Mouse (Mus musculus) mature B cell (primary cell): ENCODE measurements around the gene Nppc.

ENCODE experiments used
- in situ Hi-C: fragments of 300-500 bp; cut with MboI; formaldehyde crosslinking; loops from 2 replicates; pipeline ENCODE4 v1.14.3; 2019

Gene Nppc

GRCm38 (mm10) chr1:86652675-86653074 is 17.7 kb downstream of the Nppc start:
- in situ Hi-C loops, result no loop called here

GRCm38 (mm10) chr1:86650272-86650671 is 20.1 kb downstream of the Nppc start:
- in situ Hi-C loops, result no loop called here

GRCm38 (mm10) chr1:86647517-86647916 is 22.9 kb downstream of the Nppc start:
- in situ Hi-C loops, result no loop called here

- in situ Hi-C loops, result no loop called here
These were observed 27.1 kb downstream of the Nppc start for GRCm38 (mm10) chr1:86643101-86643809.

GRCm38 (mm10) chr1:86634751-86635359 is 35.5 kb downstream of the Nppc start:
- in situ Hi-C loops, result no loop called here

- in situ Hi-C loops, result no loop called here
These were observed 36.3 kb downstream of the Nppc start for GRCm38 (mm10) chr1:86633840-86634750.

- in situ Hi-C loops, result no loop called here
These were observed 36.9 kb downstream of the Nppc start for GRCm38 (mm10) chr1:86633434-86633833.

- in situ Hi-C loops, result no loop called here
These were observed 37.5 kb downstream of the Nppc start for GRCm38 (mm10) chr1:86632732-86633380.

GRCm38 (mm10) chr1:86630527-86630926 is 39.8 kb downstream of the Nppc start:
- in situ Hi-C loops, result no loop called here

- in situ Hi-C loops, result no loop called here
These were observed 40.4 kb downstream of the Nppc start for GRCm38 (mm10) chr1:86629936-86630335.

GRCm38 (mm10) chr1:86628270-86628669 is 42.1 kb downstream of the Nppc start:
- in situ Hi-C loops, result no loop called here

GRCm38 (mm10) chr1:86623001-86624000 is 47.1 kb downstream of the Nppc start:
- in situ Hi-C loops, result no loop called here

- in situ Hi-C loops, result no loop called here
These were observed 48.1 kb downstream of the Nppc start for GRCm38 (mm10) chr1:86622296-86622695.

GRCm38 (mm10) chr1:86618454-86619125 is 51.8 kb downstream of the Nppc start:
- in situ Hi-C loops, result no loop called here
